Mouse (Mus musculus): ENCODE data around the gene Slc35e3. TPM values are rescaled to one million over a fixed set of nuclear protein-coding genes. Genes with fewer than 3 reads are reported as not detected.
"Not testable (repeated sequence)": the region's sequence is repeated elsewhere in the genome, so short reads cannot be mapped to it uniquely, and the experiment has no call there.

Slc35e3 gene
- total RNA-seq, 2 experiments from 2014 or later = 0.38 to 0.43 TPM

- no peak for ATAC-seq (replicated peaks; ENCODE audit: low FRiP score, poor library complexity, severe bottlenecking)
These were observed 19.1 kb upstream of the Slc35e3 start for GRCm38 (mm10) chr10:117765116-117765894.

GRCm38 (mm10) chr10:117764598-117764997 lies 18.4 kb upstream of the Slc35e3 start:
- no peak for ATAC-seq (replicated peaks; ENCODE audit: low FRiP score, poor library complexity, severe bottlenecking)

GRCm38 (mm10) chr10:117763588-117764190 lies 17.5 kb upstream of the Slc35e3 start:
- ATAC-seq (replicated peaks; ENCODE audit: low FRiP score, poor library complexity, severe bottlenecking) = no peak

GRCm38 (mm10) chr10:117762966-117763365 lies 16.8 kb upstream of the Slc35e3 start:
- ATAC-seq (replicated peaks; ENCODE audit: low FRiP score, poor library complexity, severe bottlenecking) = no peak

- ATAC-seq (replicated peaks; ENCODE audit: low FRiP score, poor library complexity, severe bottlenecking) = no peak
These were observed 16.2 kb upstream of the Slc35e3 start for GRCm38 (mm10) chr10:117762281-117762830.

- no peak for ATAC-seq (replicated peaks; ENCODE audit: low FRiP score, poor library complexity, severe bottlenecking)
These were observed 15.4 kb upstream of the Slc35e3 start for GRCm38 (mm10) chr10:117761551-117761950.

GRCm38 (mm10) chr10:117760831-117761335 lies 14.7 kb upstream of the Slc35e3 start:
- ATAC-seq (replicated peaks; ENCODE audit: low FRiP score, poor library complexity, severe bottlenecking) = 0 out of 2 replicates have a peak, but pooled peaks have one; percentile 11

GRCm38 (mm10) chr10:117759844-117760630 lies 13.9 kb upstream of the Slc35e3 start:
- ATAC-seq (replicated peaks; ENCODE audit: low FRiP score, poor library complexity, severe bottlenecking) = no peak

GRCm38 (mm10) chr10:117758749-117759727 lies 12.9 kb upstream of the Slc35e3 start:
- no peak for ATAC-seq (replicated peaks; ENCODE audit: low FRiP score, poor library complexity, severe bottlenecking)

GRCm38 (mm10) chr10:117758344-117758743 lies 12.2 kb upstream of the Slc35e3 start:
- not testable (repeated sequence) for ATAC-seq (replicated peaks; ENCODE audit: low FRiP score, poor library complexity, severe bottlenecking)

- ATAC-seq (replicated peaks; ENCODE audit: low FRiP score, poor library complexity, severe bottlenecking) = no peak
These were observed 11.7 kb upstream of the Slc35e3 start for GRCm38 (mm10) chr10:117757796-117758342.

- no peak for ATAC-seq (replicated peaks; ENCODE audit: low FRiP score, poor library complexity, severe bottlenecking)
These were observed 11.1 kb upstream of the Slc35e3 start for GRCm38 (mm10) chr10:117757259-117757658.

GRCm38 (mm10) chr10:117756784-117757183 lies 10.6 kb upstream of the Slc35e3 start:
- ATAC-seq (replicated peaks; ENCODE audit: low FRiP score, poor library complexity, severe bottlenecking) = no peak

GRCm38 (mm10) chr10:117755799-117756467 lies 9.8 kb upstream of the Slc35e3 start:
- no peak for ATAC-seq (replicated peaks; ENCODE audit: low FRiP score, poor library complexity, severe bottlenecking)

GRCm38 (mm10) chr10:117755086-117755798 lies 9.1 kb upstream of the Slc35e3 start:
- ATAC-seq (replicated peaks; ENCODE audit: low FRiP score, poor library complexity, severe bottlenecking) = 0 out of 2 replicates have a peak, but pooled peaks have one; percentile 41

- no peak for ATAC-seq (replicated peaks; ENCODE audit: low FRiP score, poor library complexity, severe bottlenecking)
These were observed 8.4 kb upstream of the Slc35e3 start for GRCm38 (mm10) chr10:117754609-117754940.

Measured in erythroblast, adult 5-6 weeks (primary cell).